Mouse (Mus musculus) forebrain, embryonic 10.5 days (tissue): ENCODE results near the gene B3gnt8. TPM values are rescaled to one million over a fixed set of nuclear protein-coding genes. Genes with fewer than 3 reads are reported as not detected.
"Not testable (repeated sequence)": the region's sequence is repeated elsewhere in the genome, so short reads cannot be mapped to it uniquely, and the experiment has no call there.

Experiments
- DNase-seq: peaks from one replicate; pipeline ENCODE4 v3.0.0-alpha.2; 2017; ENCODE audit warnings: low spot score; ENCODE audit errors: extremely low spot score
- H3K27ac ChIP-seq: fragments of 300-500 bp; sonication (generic); 2 replicates; pipeline ENCODE4 v1.5.1; 2016; ENCODE audit warnings: mild to moderate bottlenecking
- H3K27me3 ChIP-seq: fragments of 300-500 bp; sonication (generic); 2 replicates; pipeline ENCODE4 v1.6.1; 2016; ENCODE audit warnings: mild to moderate bottlenecking; ENCODE audit not compliant: poor library complexity, severe bottlenecking
- H3K36me3 ChIP-seq: fragments of 300-500 bp; sonication (generic); replicated peaks from 2 replicates; pipeline ENCODE4 v1.6.1; 2016; ENCODE audit warnings: mild to moderate bottlenecking, moderate library complexity
- H3K4me1 ChIP-seq: fragments of 300-500 bp; sonication (generic); 2 replicates; pipeline ENCODE4 v1.6.1; 2016
- H3K4me3 ChIP-seq: fragments of 300-500 bp; sonication (generic); 2 replicates; pipeline ENCODE4 v1.5.1; 2016; ENCODE audit warnings: mild to moderate bottlenecking, moderate library complexity
- H3K9me3 ChIP-seq: fragments of 300-500 bp; sonication (generic); 2 replicates; pipeline ENCODE4 v1.6.1; 2016; ENCODE audit warnings: mild to moderate bottlenecking, moderate library complexity
- WGBS: fragments of 180-500 bp; shearing (Covaris S2); methylation state at CpG from one replicate; pipeline ENCODE4 v1.1.7; 2016; 5-methylcytosine and 5-hydroxymethylcytosine counted together
- polyA plus RNA-seq: library from polyadenylated mRNA; unstranded; fragments of >200 nt; fragmentation: Nextera tagmentation; extraction: Ambion mirVana; gene quantifications from 2 replicates; pipeline ENCODE4 v1.2.1, GENCODE M21; 2016

The B3gnt8 gene
- 0.79 and 1.1 TPM in 2 replicates for polyA plus RNA-seq

DNA sequence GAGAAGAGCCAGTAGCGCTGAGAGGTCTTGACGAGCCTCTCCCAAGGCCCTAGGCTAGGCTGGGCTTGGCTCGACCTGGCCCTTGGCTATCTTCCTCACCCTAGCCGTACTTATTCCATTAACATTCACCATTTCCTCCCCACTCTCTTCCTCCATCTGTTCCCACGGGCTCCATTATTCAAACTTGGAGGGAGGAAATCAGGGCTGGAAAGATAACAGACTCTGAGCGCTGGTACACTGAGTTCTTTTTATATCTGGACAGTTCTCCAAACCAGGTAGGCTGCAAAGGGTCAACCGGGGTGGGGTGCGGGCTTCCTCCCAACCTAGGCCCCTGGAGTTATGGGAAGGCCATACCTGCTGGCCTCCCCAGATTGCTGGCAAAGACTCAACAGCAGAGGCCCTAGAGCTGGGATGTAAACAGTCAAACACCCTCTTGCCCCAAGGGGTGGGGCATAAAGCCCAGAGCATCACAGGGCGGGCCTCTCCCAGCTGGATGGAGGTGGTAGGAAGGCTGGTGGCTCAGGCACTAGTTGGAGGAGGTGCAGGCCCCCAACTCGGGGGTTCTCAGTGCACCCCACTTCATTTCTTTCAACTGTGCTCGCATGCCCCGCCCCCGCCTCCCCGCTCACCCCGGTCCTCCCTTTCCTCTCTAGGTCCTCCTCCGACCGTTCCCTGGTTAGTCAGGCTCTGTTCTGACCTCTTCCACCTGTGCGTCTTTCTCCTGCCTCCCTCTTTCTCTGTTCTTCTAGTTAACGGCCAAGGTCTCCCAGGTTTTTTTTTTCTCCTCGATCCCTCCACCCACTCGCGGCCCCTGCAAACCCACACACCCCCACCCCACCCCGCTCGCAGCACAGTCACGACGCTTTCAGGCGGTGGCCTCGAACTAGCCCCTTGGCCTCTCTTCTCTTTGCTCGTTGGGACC is at the start of gene B3gnt8:
B3gnt8 (plus strand) TSS at position 146 of the 922 bp plus-strand sequence.
- Histone ChIP-seq H3K4me1 (peaks cover 17% of the 10 kb centered on the region), H3K27ac (peak within 1 kb of the TSS; percentile 62), H3K27me3 (peaks cover 33% of the 10 kb centered on the region), H3K4me3 (peak within 1 kb of the TSS; percentile 48), H3K36me3 (peaks cover 40% of the 10 kb centered on the region), H3K9me3 (no peaks in the 10 kb centered on the region)
- no peak for DNase-seq
- 21% methylated on average over 29 of the region's 29 CpGs for WGBS

DNA sequence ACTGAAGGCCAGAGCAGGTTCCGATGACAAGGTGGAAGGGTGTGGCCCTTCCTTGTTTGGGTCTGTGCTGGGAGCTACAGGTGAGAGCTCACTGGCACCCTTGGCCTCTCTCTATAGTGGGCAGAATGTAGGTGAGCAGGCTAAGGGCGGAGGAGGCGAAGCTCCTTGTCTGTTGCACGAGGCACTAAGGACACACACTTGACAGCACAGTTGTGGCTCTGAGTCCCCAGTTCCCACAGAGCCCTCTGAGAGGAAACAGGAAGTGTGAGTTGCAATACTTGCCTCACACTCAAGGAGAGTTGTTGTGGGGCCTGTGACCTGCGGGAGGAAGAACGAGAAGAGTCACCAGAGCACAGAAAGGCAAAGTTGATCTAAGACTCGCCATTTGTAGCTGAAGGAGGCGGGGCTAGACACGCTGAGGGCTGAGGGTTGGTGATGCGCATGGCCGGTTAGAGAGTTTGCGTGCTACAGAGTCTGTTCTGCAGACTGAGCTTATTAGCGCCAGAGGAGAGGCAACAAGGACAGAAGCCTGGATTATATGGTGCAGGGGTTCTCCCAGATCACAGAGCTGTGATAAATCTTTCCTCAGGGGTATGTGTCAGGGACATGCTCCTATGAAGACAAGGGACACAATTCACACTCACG is 49.5 kb upstream of the B3gnt8 start:
- not testable (repeated sequence) for H3K4me3 ChIP-seq, H3K27ac ChIP-seq, H3K9me3 ChIP-seq, H3K27me3 ChIP-seq, H3K36me3 ChIP-seq, DNase-seq
- H3K4me1 ChIP-seq = peaks cover 14% of the 10 kb centered on the region
- 75% methylated on average over 13 of the region's 14 CpGs for WGBS

DNA sequence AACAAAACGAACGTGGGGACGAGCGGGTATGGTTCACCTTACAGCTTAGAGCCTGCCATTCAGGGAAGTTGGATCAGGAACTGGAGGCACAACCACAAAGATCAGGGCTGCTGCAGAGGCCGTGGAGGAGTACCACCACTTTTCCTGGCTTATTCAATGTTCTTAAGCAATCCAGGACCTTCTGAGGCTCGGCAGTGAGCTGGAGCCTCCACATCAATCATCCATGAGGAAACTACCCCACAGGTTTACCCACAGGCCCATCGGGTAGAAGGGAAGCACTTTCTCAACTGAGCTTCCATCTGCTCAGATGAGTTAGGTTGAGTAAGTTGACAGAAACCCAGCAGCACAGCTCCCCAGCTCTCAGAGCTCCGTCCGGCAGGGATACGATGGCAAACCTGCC is 47.0 kb upstream of the B3gnt8 start:
- 88% methylated on average over 10 of the region's 10 CpGs for WGBS

DNA sequence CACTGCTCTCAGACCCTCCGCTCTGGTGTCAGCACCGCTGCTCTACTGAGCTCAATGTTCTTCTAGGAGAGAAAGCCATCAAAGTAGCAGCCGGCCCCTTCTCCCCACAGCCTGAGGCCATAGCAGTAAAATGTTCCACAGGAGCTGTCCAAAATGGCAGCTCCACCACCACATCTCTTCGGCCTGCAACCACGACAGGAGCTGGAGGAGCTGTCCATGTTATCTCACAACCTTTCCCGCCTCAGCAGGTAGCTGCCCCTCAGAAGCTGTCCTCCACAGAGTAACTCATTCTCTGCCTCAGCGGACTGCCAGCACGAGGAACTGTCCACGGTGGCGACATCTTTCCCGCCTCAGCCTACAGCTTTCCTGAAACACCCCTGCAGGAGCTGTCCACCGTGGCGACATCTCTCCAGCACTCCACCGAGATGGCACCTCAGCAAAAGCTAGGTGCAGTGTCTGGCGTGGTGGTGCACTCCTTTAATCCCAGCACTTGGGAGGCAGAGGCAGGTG is 44.1 kb upstream of the B3gnt8 start:
- 91% methylated on average over 15 of the region's 15 CpGs for WGBS
- Histone ChIP-seq H3K36me3 (no peaks in the 10 kb centered on the region), H3K4me3 (no peak overlapping the region), H3K27me3 (no peaks in the 10 kb centered on the region), H3K9me3 (peaks cover 7% of the 10 kb centered on the region; the same call in 1 of the 2 replicates), H3K4me1 (no peaks in the 10 kb centered on the region), H3K27ac (no peak overlapping the region)
- DNase-seq = no peak

More for the DNA sequence above, 47.0 kb upstream of the B3gnt8 start:
- peaks cover 7% of the 10 kb centered on the region; the same call in 1 of the 2 replicates for H3K9me3 ChIP-seq
- H3K4me3 ChIP-seq = no peak overlapping the region
- H3K27ac ChIP-seq = no peak overlapping the region
- no peak for DNase-seq
- no peaks in the 10 kb centered on the region for H3K36me3 ChIP-seq
- no peaks in the 10 kb centered on the region for H3K27me3 ChIP-seq
- peaks cover 14% of the 10 kb centered on the region for H3K4me1 ChIP-seq

DNA sequence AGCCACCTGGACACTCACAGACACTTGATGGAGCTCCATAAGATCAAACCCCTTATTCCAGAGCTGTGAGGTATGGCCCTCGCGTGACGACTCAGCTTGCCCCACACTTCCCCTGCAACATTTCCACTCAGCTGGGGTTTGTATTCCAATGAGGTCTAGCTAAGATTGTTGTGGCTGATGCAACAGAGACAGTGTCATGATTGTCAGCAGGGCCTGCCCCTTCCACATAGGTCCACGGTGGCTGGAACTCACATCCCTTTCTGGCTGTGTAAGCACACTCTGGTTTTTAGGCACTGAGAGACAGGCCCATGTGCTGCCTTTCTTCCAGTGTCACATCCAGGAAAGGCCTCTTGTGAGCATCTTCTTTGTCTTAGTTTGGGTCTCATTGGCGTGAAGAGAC is 41.8 kb upstream of the B3gnt8 start:
- Histone ChIP-seq H3K36me3 (no peaks in the 10 kb centered on the region), H3K9me3 (peaks cover 7% of the 10 kb centered on the region; the same call in 1 of the 2 replicates), H3K4me3 (no peak overlapping the region), H3K27me3 (no peaks in the 10 kb centered on the region), H3K4me1 (no peaks in the 10 kb centered on the region), H3K27ac (no peak overlapping the region)
- 90% methylated on average over 5 of the region's 5 CpGs for WGBS
- DNase-seq = no peak

DNA sequence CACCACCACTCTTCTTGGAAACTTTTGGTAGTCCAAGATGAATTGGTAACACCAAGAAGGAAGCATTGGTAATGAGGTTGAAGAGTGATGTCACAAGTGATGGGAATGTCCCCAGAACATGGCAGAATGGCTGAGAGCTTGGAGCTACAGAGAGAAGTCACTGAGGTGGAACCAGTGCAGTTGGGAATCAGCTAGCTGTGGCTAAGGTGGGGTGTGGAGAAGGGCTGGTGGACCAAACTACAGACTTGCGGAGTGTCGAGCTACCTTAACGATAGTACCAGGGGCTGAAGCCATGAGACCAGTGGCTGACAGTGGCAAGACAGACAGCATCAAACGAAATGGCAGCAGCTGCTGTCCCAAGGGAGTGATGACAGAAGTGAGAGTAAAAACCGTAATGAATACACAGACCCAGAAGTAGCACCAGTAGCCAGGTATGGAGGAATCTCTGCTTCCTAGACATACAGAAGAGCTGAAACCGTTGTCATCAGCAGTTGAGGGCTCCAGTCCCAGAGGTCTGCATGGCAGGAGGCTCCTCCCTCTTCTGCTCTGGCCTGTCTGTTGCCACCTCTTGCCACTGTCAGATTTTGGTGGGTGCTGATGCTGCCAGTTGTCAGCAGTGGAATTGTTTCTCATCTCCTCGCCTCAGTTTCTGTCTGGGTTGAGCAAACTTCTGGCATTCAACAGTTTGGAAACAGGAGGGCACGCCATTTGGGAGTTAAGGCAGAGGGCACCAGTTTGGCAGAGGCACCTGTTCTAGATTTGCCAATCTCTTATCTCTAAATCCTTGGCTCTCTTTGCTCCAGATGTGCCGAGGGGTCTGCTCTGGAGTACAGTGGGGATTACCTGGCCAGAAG is 40.9 kb upstream of the B3gnt8 start:
- 84% methylated on average over 9 of the region's 9 CpGs for WGBS
- Histone ChIP-seq H3K4me3 (no peak overlapping the region), H3K27me3 (no peaks in the 10 kb centered on the region), H3K9me3 (peaks cover 7% of the 10 kb centered on the region; the same call in 1 of the 2 replicates), H3K4me1 (no peaks in the 10 kb centered on the region), H3K27ac (no peak overlapping the region), H3K36me3 (no peaks in the 10 kb centered on the region)
- DNase-seq = no peak

DNA sequence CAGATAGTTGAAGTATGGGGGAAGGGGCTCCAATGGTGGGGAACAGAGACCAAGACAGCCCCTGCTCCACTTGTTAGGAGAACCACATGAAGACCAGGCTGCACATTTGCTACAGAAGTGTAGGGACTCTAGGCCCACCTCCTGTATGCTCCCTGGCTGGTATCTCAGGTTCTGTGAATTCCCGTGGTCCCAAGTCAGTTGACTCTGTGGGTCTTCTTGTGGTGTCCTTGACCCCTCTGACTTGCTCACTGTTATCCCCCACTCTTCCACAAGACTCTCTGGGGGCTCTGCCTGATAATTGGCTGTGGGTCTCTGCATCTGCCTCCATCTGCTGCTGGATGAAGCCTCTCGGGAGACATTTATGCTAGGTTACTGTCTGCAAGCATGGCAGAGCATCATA is 35.2 kb upstream of the B3gnt8 start:
- H3K9me3 ChIP-seq = no peaks in the 10 kb centered on the region
- WGBS = 93% methylated on average over 2 of the region's 2 CpGs
- H3K4me3 ChIP-seq = no peak overlapping the region
- no peaks in the 10 kb centered on the region for H3K36me3 ChIP-seq
- no peaks in the 10 kb centered on the region for H3K4me1 ChIP-seq
- no peak overlapping the region for H3K27ac ChIP-seq
- no peak for DNase-seq
- no peaks in the 10 kb centered on the region for H3K27me3 ChIP-seq

DNA sequence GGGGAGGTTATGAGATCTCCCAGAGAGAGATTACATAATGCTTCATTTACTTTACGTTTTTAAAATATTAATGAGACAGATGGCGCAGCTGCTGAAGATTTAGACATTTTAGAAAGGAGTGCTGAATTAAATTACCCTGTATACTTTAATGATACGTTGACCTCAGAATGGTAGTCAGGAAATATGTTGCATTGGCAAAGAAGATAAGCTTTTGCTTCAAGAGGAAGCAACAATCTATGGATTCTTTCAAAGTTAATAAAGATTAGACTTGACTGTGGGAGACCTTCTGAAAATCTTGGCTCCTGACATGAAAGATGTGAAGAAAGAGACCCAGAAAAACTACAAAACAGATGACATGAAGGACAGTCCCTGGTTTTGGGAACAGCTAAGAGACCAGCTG is 32.6 kb upstream of the B3gnt8 start:
- Histone ChIP-seq H3K27me3 (no peaks in the 10 kb centered on the region), H3K36me3 (no peaks in the 10 kb centered on the region), H3K4me3 (no peak overlapping the region), H3K9me3 (no peaks in the 10 kb centered on the region), H3K27ac (no peak overlapping the region), H3K4me1 (no peaks in the 10 kb centered on the region)
- 89% methylated on average over 3 of the region's 3 CpGs for WGBS
- DNase-seq = no peak

DNA sequence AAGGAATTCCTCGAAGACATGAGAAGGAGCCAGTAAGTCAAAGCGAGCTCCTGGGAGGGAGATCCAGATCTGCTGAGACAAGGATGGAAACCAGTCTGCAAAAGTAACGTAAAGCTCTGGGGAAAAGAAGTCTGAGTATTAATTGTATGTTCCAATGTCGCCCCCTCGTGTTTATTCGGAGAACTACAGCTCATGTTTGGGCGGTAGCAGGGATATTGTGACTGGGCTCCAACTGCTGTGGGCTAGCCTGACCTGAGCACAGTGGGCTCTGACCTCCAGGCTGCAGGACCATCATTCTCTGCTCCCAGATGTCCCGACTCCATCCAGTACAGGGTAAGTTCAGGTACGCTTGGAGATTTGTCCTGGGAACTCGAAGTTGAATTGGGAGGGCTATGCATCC is 26.8 kb upstream of the B3gnt8 start:
- H3K36me3 ChIP-seq = no peaks in the 10 kb centered on the region
- H3K27me3 ChIP-seq = no peaks in the 10 kb centered on the region
- no peaks in the 10 kb centered on the region for H3K9me3 ChIP-seq
- H3K4me3 ChIP-seq = no peak overlapping the region
- no peaks in the 10 kb centered on the region for H3K4me1 ChIP-seq
- H3K27ac ChIP-seq = no peak overlapping the region
- 14% methylated on average over 10 of the region's 10 CpGs for WGBS
- DNase-seq = peak; percentile 72

DNA sequence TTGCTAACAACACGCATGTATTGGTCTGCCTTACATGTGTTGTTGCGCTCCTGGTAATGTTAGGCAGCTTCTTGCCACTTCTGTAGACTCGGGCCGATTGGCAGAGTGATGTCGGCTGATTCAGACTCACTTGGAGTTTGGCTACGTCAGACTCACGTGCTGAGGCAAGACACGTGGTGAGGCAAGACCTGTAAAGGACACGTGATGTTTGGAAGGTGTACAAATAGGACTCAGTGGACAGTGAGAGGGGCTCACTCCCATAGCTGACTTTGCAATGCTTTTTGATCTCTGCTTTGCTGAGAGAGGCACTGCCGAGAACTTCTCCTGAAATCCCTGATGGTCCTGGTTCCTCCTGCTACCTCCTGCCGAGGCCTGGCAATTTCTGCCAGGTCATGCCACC is 25.8 kb upstream of the B3gnt8 start:
- no peaks in the 10 kb centered on the region for H3K4me1 ChIP-seq
- no peak for DNase-seq
- no peaks in the 10 kb centered on the region for H3K27me3 ChIP-seq
- H3K27ac ChIP-seq = no peak overlapping the region
- H3K4me3 ChIP-seq = no peak overlapping the region
- H3K9me3 ChIP-seq = no peaks in the 10 kb centered on the region
- no peaks in the 10 kb centered on the region for H3K36me3 ChIP-seq
- WGBS = 89% methylated on average over 11 of the region's 11 CpGs

DNA sequence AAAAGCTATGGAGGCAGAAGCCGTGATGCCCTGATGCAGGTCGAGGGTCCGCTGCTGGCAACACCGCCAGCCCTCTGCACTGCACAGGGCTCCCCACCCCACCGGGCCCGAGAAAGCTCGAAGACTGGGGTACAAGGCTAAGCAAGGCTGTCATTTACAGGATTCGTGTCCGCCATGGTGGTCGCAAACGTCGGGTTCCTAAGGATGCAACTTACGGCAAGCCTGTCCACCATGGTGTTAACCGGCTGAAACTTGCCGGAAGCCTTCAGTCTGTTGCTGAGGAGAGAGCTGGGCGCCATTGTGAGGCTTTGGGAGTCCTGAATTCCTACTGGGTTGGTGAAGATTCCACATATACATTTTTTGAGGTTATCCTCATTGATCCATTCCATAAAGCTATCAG is 25.1 kb upstream of the B3gnt8 start:
- no peaks in the 10 kb centered on the region for H3K36me3 ChIP-seq
- no peaks in the 10 kb centered on the region for H3K27me3 ChIP-seq
- no peak for DNase-seq
- H3K9me3 ChIP-seq = no peaks in the 10 kb centered on the region
- H3K27ac ChIP-seq = no peak overlapping the region
- whole genome bisulfite sequencing = 92% methylated on average over 16 of the region's 16 CpGs
- H3K4me3 ChIP-seq = no peak overlapping the region
- no peaks in the 10 kb centered on the region for H3K4me1 ChIP-seq

DNA sequence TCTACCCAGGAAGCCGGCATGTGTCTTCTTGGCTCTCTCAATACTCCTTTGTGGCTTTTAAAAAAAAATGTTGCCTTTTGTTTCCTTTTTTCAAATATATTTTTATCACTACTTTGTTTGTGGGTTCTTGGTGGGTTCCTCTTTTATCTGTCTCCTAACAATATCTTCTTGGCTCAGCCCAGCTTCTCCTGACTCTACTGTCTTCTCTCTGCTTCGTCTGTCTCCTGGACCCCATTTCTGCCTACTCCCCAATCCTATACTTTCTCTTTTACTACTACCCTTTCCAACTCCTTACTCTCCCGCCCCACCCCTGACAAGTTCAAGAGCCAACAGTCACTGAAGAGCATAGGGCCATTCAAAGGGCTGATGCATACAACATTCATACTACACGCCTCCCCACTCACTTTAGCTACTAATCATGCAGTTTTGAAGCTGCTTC is 19.8 kb upstream of the B3gnt8 start:
- Histone ChIP-seq H3K4me3 (no peak overlapping the region), H3K27me3 (no peaks in the 10 kb centered on the region), H3K9me3 (no peaks in the 10 kb centered on the region), H3K4me1 (no peaks in the 10 kb centered on the region), H3K27ac (no peak overlapping the region), H3K36me3 (no peaks in the 10 kb centered on the region)
- no peak for DNase-seq
- WGBS = 81% methylated on average over 4 of the region's 4 CpGs
